Mouse (Mus musculus) urinary bladder, adult 18-20 months (tissue): ENCODE measurements around the gene Rptor.

ENCODE experiments used
- DNase-seq, 2 experiments: peaks; one replicate each; pipeline ENCODE4 v3.0.0; 2022; ENCODE audit warnings: low spot score in 2 of 2, mixed read lengths in 2 of 2

Gene Rptor

DNA sequence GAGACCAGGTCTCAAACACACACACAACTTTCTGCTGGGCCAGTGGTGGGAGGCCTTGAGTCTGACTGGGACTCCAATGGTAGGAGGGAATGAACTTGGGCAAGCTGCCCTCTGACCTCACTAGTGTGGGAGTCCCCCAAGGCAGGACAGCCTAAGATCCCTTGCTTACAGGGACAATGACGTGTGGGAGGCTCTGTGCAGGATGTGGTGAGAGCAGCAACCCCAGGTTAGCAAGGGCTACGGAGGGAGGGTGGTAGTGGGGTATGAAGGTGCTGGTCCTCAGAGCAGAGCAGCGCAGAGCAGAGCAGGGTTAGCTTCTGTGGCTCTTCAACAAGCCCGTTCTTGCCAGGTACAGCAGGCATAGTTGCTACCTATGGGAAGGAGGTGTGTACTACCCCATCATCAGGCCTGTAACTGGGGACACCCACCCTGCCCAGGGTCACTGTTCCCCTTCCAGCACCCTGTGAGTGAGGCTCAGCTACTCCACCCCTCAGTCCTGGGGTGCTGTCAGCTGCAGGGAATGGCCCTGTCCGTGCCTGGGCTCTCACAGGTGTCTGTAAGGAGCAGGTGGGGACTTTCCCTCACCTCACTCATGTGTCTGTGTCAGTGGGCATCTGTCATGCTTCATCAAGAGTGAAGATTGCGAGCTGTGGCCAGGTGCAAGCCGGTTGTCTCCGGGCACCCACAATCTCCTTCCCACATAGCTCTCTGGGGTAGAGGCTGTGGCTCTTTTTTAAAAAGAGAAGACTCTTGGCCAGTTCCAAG is 331.3 kb downstream of the Rptor start:
- no peak for DNase-seq

DNA sequence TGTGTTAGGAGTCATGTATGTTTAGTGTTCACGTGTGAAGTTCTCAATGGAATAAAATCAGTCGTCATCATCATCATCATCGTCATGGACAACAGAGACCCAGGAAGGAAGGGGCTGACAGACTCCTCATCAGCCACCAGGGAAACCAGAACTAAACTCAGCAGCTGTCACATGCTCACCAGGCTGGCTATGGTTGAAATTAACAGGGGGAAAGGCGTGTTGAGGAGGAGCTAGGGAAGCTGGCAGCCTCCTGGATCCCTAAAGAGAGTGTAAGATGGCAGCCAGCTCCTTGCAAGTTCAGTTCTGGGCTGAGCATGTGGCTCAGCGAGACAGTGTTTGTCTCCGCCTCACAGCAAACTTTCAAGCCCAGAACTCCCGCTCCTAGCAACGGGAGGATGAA is 332.1 kb downstream of the Rptor start:
- DNase-seq: no peak

DNA sequence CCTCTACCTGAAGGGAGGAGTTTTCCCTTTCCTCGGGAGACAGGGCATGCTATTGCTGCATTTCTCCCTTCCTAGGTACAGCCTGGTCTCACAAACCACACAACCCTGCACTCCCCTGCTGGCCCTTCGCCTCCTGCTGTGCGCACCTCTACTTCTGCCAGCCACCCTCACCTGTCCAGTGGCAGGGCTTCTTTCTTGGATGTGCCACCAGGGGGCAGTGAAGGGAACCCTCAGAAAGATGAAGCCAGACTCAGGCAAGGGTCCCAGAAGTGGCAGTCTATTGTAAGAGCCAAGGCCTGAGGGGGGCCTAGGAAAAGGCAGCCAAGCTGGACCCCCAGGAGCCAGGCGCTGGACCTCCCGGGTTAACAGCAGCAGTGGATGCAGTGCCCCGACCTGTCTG is 332.8 kb downstream of the Rptor start:
- DNase-seq: peak; percentile 48 to 72

DNA sequence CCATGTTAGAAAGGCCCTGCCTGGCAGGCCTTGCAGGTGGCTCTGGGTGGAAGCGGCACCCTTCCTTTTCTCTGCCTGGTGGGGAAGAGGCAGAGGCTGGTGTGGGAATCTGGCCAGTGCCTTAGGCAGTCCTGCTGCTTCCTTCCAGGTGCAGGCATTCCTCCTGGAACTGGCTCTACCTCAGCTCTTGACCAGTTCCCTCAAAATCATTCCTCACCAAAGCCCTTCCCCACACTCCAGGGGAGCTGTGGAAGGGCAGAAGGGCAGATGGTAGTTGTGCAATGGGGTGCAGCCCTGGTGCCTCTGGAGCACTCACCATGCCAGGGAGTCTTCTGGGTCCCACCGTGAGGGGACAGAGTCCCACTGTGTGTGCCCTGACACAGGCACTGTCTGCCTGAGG is 333.8 kb downstream of the Rptor start:
- no peak for DNase-seq

DNA sequence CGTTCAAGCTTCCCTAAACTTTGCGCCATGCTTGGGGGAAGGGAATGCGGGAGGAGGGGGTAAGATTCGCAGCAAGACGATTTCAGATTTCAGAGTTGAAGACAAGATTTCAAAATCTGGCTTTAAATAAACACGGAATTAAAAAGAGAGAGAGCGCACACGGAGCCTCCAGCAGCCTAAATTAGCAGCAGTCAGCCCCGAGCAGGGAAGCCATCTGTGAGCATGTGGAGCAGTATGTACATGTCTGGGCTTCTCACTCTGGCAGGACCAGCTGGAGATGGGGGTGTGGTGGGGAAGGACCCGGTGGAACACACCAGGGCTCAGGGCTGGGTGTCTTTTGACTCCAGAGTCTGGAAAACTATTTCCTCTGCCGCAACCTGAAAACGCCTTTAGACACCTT is 334.5 kb downstream of the Rptor start:
- DNase-seq: no peak

DNA sequence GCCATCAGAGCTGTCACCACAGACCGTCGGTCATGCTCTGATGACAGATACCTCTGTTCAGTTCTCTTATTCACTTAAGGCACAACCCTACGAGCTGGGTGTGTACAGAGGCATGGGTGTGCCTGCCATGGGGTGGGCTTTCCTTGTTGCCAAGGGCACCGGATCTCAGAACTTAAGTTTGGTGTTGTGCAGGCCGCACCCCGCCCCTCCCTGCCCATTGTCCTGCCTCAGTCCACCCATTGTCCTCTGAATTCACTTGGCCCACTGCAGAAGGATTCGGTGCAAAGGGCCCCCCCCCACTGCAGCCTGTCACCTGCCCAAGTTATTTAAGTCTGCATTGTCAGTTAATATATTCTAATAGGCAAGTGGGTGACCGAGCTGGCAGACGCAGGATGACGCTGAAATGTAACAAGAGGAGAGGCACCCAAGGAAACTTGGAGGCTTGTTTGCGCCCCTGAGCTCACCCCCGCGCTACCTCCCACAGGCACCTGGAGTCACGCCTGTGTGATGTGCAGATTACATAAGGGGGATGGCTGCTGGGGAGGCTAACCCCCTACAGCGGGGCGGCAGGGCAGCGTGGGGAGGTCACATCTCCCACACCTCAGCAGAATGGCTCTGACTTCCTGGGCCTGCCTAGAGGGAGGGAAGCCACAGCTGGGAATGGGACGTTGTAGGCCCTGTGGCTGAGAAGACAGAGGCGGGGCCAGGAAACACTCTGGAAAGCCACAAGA is 335.2 kb downstream of the Rptor start:
- no peak for DNase-seq

DNA sequence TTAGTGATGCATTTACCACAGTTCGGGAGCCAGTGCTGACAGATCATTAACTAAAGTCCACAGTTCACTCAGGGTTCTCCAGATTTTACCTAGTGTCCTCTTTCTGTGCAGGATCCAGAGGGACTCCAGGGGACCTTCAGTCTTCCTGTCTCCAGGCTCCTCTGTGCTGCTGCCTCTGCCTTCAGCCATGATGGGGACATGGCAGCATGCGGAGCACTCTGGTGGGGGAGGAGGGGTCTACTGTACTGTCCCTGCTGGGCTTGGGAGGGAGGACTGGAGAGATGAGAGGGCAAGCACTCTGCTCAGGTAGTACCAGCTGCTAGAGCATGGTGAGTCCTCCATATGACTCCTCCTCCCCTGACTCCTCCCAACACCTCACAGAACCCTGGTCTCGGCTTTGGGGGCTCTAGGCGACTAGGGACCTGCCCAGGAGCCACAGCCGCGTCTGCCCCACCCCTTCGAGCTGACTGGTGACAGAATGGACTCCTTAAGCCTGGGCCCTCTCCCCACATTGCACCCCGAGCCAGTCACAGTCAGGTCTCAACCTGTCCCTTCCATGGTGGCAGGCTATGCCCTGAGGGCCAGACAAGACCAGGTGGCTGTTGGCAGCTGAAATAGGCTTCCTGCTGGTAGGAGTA is 336.5 kb downstream of the Rptor start:
- no peak for DNase-seq

DNA sequence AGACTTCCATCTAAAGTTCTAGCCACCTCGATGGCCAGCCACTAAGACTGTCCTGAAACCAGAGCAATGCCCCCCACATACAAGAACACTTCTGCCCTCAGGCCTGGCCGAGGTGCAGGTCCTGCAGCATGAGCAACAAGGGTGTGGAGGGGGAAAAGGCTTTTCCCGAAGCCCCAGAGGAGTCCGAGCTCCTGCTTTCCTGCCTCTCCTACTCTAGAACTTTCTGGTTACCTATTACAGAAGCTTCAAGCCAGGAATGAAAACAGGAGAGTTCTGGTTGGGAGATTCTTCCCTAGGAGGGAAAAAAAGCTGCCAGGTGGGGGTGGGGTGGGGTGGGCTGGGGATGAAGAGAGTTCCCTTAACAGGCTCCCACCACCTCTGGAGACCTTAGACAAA is 337.0 kb downstream of the Rptor start:
- DNase-seq: no peak

DNA sequence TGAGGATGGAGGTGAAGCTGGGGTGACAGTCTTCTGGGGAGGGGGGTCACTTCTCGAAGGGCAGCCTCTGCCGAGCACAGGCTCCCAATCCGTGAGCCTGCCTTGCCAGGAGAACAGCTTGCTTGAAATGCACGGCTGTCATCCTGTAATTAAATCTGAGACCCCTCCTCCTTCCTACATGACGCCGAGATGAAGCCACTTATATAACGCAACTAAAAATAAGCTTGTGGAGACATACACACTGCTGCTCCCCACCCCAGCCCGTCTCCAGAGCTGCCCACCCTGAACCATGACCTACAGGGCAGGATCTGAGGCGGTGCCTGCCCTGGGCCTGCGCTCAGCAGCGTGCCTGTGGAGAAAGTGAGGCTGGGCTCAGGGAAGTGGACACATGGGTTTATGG is 337.4 kb downstream of the Rptor start:
- DNase-seq: no peak

DNA sequence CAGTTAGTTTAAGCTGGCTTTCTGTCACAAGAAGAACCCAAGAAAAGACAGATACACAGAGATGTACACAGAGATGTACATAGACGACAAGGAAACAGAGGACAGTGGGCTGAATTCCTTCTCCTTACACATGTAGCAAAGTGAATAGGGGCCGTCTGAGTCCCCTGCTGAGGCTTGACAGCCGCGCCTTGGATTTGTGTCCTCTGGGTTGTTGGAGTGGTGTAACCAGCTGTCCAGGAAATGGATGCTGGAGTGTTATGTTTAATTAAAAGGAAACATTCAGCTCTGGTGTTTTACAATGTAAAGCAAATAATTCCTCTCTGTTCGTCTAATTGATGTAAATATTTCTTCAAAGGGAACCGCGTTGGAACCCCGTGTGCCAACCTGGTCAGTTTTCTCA is 339.1 kb downstream of the Rptor start:
- DNase-seq: no peak

DNA sequence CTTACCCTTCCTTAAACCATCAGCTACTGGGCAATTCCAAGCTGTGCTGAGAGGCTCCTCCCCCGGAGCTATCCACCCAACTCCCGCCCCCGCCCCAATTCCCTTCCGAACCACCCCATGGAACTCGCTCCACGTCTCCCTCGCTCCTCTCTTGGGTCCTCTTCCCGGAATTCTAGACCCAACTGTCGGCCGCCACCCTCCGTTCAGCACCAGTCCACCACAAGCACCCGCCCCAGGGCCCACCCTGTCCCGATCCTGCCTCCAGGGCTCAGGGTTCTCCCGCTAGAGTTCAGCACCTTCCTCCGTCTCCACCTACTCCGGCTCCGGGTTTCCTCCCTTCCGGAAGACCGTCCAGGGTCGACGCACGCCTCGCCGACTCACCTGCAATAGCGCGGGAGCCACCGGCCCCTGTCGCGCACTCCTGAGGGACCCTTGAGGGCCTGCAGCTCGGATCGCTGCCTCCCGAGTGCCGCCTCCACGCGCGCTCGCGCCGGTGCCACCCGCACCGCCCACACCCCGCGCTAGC is 339.6 kb downstream of the Rptor start:
- no peak for DNase-seq

DNA sequence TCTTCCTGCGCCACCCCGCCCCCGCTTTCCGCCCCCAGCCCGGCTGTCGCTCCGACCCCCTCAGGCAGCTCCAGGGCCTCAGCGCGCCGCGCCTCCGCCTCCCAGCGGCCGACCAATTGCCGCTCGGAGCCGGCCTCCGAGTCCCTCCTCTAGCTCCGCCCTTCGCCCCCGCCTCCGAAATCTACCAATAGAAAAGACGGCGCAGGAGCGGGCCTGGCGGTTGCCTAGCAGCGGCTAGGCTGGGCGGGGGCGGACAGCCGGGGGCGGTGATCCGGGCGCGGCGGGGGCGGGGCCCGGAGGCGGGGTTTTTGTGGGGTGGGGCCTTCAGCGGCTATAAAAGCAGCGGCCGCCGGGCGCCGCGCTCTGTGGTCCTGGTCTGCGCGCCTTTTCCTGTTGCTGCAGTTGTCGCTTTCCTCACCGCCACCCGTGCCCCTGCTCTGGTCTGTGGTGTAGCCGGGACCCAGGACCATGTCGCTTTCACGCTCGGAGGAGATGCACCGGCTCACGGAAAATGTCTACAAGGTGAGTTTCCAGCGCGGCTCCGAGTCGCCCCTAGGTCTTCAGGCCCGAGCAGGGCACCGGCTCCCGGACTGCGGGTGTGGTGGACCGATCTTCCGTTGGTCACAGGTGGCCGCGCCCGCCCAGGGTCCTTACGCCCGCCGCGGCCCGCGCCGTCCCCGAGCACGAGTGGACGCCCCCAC is 340.2 kb downstream of the Rptor start, which contains the start of gene Baiap2:
Gene Baiap2 (plus strand): TSS at position 37 of the 701 bp plus-strand sequence.
- DNase-seq: peak; percentile 97

DNA sequence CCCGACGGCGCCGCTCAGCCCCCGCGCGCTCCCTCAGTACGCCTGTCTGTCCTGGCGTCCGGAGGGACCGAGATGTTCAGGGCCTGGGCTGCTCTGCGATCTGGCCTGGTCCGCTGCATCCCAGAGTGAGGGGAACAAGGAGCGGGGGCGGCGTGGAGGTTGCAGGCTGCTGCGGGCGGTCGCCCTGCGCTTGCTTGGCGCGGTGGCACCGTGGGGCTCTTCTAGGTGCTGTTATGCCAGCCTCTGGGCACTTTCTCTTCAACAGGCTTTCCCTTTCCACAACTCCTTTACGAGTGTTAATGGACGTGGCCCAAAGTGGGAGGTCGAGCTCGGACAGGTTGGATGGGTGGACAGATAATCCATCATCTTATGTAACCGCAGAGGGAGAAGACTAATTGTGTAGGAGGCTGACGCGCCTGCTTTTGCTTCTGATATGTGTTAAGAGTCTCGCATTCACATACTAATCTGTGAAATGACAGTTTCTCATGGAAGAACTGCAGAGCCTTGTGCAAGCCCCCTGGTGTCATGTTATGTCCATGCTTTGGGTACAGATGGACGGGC is 340.8 kb downstream of the Rptor start:
- no peak for DNase-seq

DNA sequence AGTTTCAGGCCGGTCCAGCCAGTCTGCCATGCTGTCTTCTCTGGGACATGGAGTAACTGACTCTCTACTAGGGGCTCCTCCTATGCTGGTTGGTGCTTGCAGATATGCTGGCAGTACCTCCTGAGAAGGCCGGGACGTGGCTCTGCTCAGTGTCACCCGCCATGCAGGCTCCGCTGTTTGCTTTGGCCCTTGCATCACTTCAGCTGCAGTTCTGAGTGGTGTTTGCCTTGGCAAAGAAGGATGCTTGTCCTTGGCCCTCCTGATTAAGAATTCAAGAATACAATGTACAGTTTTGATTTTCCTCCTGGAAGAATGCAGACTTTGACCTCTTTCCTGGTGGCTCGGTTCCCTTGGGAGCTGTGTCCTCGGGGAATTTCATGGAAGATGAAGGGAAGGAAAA is 342.6 kb downstream of the Rptor start:
- DNase-seq: no peak

DNA sequence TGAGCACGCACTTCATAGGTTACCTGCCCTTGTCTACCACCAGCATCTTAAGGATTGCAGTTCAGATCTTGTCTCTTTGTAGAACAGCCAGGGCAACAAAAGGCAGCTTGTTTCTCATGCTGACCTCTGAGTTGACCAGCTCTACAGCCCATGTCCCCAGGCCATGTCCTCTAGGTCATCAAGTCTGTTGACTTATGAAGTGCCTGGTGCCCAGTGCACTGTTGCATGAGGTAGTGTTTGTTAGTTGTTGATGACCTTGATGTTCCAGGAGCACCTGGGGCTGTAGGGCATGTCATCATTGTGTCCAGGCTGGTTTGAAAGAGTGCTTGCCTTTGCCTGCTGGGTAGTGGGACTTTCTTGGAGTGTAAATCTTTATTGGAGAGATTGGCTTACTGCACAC is 344.7 kb downstream of the Rptor start:
- DNase-seq: no peak

DNA sequence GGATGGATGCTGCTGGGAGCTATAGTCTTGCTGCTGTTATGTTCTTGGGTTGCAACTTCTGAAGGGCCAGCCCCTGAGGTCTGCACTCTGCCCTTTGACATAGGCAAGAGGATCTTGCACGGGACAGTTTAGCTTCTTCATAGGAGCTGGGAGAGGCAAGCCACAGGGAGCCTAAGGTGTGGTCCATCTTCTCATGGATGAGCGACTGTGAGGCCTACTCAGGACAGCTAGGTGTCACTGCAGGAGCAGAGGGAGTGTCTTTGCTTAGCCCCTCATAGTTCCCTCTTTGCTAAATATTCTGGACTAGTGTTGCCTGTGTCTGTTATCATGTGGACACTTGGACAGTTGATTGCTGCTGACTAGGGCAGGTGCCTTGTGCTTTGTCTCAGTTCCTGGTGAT is 345.2 kb downstream of the Rptor start:
- no peak for DNase-seq

DNA sequence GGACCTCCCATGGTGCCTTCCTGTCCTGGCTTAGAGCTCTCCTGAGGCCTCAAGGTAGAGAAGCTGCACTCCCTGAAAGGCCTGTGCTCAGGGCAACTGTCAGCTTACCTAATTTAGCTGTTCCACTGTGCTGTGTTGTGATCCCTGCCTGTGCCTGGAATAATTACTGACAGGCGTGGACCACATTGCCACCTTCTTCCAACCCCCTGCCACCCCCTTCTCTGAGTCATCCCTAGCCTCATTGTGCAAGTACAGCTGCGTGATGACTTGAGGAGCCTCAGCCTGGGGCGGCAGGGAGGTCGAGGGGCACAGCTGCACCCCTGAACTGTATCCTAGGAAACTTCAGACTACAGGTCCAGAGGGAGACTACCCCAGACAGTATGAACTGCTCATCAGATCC is 345.6 kb downstream of the Rptor start:
- DNase-seq: no peak

DNA sequence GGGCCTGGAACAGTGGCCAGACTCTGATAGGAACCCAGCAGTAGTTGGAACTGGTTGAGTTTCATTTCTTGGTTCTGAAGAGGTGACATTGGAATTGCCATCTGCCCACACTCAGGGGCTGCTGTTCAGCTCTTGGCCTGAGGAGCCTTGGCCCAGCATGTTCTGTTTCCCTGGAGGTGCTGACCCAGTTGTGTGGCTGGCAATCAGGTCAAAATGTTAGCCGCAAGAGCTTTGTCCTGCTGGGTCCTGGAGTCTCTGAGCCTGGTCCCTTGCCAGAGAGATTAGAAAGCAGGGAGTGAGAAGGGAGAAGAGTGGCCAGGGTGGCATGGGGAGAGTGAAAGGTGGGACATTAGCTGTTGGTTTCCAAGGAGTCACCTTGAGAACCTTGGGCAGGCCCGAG is 346.1 kb downstream of the Rptor start:
- DNase-seq: no peak
